Mouse (Mus musculus) embryonic facial prominence, embryonic 11.5 days (tissue): Measurements from ENCODE around the gene Setd3. TPM values are rescaled to one million over a fixed set of nuclear protein-coding genes. Genes with fewer than 3 reads are reported as not detected.

Experiments
- ATAC-seq: fragments of 200-750 bp; cut with Nextera tagmentation; replicated peaks from 2 replicates; pipeline ENCODE4 v1.8.0; 2017; ENCODE audit warnings: low read depth; ENCODE audit not compliant: insufficient number of reproducible peaks, low FRiP score, low TSS enrichment
- DNase-seq: peaks from one replicate; pipeline ENCODE4 v3.0.0-alpha.2; 2015; ENCODE audit warnings: low spot score
- H3K27ac ChIP-seq: fragments of 300-500 bp; sonication (generic); replicated peaks from 2 replicates; pipeline ENCODE4 v1.5.1; 2014; ENCODE audit warnings: mild to moderate bottlenecking, low read depth, low read length, control low read depth
- H3K27me3 ChIP-seq: fragments of 300-500 bp; sonication (generic); 2 replicates; pipeline ENCODE4 v1.6.1; 2014; ENCODE audit warnings: mild to moderate bottlenecking, low read length, moderate library complexity, mixed read lengths; ENCODE audit not compliant: control insufficient read depth, insufficient read depth
- H3K36me3 ChIP-seq: fragments of 300-500 bp; sonication (generic); replicated peaks from 2 replicates; pipeline ENCODE4 v1.6.1; 2014; ENCODE audit warnings: low read depth, mild to moderate bottlenecking, low read length, moderate library complexity, mixed read lengths; ENCODE audit not compliant: control insufficient read depth, insufficient read depth
- H3K4me1 ChIP-seq: fragments of 300-500 bp; sonication (generic); 2 replicates; pipeline ENCODE4 v1.6.1; 2014; ENCODE audit warnings: low read length, mixed read lengths; ENCODE audit not compliant: control insufficient read depth, insufficient read depth
- H3K4me2 ChIP-seq: fragments of 300-500 bp; sonication (generic); 2 replicates; pipeline ENCODE4 v1.6.1; 2014; ENCODE audit warnings: low read depth, mild to moderate bottlenecking, control low read depth, low read length, moderate library complexity
- H3K4me3 ChIP-seq: fragments of 300-500 bp; sonication (generic); 2 replicates; pipeline ENCODE4 v1.5.1; 2014; ENCODE audit warnings: low read depth, low read length, control low read depth
- H3K9ac ChIP-seq: fragments of 300-500 bp; sonication (generic); replicated peaks from 2 replicates; pipeline ENCODE4 v1.6.1; 2014; ENCODE audit warnings: mild to moderate bottlenecking, control low read depth, low read length
- H3K9me3 ChIP-seq: fragments of 300-500 bp; sonication (generic); replicated peaks from 2 replicates; pipeline ENCODE4 v1.6.1; 2016; ENCODE audit warnings: mild to moderate bottlenecking, low read length, inconsistent platforms, mixed read lengths; ENCODE audit not compliant: control insufficient read depth
- WGBS: fragments of 180-500 bp; shearing (Covaris S2); extraction: QIAGEN DNeasy Blood & Tissue Kit; methylation state at CpG from one replicate; pipeline ENCODE4 v1.1.7; 2014; 5-methylcytosine and 5-hydroxymethylcytosine counted together
- polyA plus RNA-seq: library from polyadenylated mRNA; unstranded; fragments of >200 nt; fragmentation: Nextera tagmentation; extraction: Ambion mirVana; gene quantifications from 2 replicates; pipeline ENCODE4 v1.2.1, GENCODE M21; 2014

Setd3 gene
- polyA plus RNA-seq, 1 experiment from 2014 or later: 101 TPM

DNA sequence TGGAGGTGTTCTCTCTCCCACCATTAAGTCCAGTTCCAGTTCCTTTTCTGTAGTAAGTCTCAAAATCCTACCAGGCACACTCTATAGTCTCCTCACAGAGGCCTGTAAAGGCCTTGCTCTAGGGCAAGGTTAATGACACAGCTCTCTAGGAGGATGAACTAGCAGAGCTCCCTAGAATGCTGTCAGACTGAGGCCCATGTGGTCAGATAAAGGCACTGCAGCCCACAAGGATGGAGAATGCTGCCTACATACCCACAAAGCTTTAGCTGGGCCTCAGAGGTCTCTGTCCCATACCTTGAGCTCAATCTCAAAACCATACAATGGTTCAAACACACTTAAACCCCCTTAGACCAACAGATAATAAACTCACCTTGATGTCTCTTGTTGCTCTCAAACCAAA, 19.3 kb downstream of the Setd3 start:
- Histone ChIP-seq H3K27ac (no peak overlapping the region), H3K9ac (no peak overlapping the region), H3K27me3 (no peaks in the 10 kb centered on the region), H3K4me1 (no peaks in the 10 kb centered on the region), H3K36me3 (no peaks in the 10 kb centered on the region; the same call in none of the 2 replicates), H3K4me3 (no peak overlapping the region), H3K9me3 (no peaks in the 10 kb centered on the region), H3K4me2 (no peak overlapping the region)
- no peak for ATAC-seq
- DNase-seq: no peak

DNA sequence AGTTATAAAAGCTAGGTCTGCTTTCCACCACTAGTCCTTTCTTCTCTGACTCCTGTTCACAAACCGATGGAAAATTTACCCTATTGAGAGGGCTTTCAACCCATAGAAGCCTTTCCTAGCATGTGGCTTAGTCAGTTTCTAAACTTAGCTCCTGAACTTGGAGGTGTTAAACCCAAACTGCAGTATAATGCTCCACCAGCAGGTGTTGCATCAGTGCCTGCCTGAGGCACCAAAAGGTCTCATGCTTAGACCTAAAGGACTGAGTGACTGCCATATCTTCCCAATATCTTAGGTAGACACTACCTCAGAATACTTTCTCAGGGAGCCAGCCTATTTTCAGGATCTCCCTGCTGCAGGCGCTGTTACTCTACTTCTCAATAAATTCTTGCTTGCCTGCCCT, 26.4 kb downstream of the Setd3 start:
- no peak overlapping the region for H3K4me2 ChIP-seq
- H3K4me1 ChIP-seq: no peaks in the 10 kb centered on the region
- DNase-seq (no peak), ATAC-seq (no peak)
- WGBS: 88% methylated on average over 2 of the region's 2 CpGs
- no peak overlapping the region for H3K9ac ChIP-seq
- H3K4me3 ChIP-seq: no peak overlapping the region
- no peaks in the 10 kb centered on the region; the same call in 1 of the 2 replicates for H3K36me3 ChIP-seq
- no peaks in the 10 kb centered on the region for H3K9me3 ChIP-seq
- H3K27me3 ChIP-seq: no peaks in the 10 kb centered on the region
- H3K27ac ChIP-seq: no peak overlapping the region

- no peaks in the 10 kb centered on the region for H3K27me3 ChIP-seq
- H3K4me1 ChIP-seq: no peaks in the 10 kb centered on the region
- no peak overlapping the region for H3K27ac ChIP-seq
- no peak for DNase-seq
- no peak overlapping the region for H3K9ac ChIP-seq
- WGBS: 81% methylated on average over 3 of the region's 3 CpGs
- no peaks in the 10 kb centered on the region; the same call in 1 of the 2 replicates for H3K36me3 ChIP-seq
- ATAC-seq: no peak
- H3K9me3 ChIP-seq: no peaks in the 10 kb centered on the region
- no peak overlapping the region for H3K4me3 ChIP-seq
- no peak overlapping the region for H3K4me2 ChIP-seq
These were observed 29.4 kb downstream of the Setd3 start for GRCm38 (mm10) chr12:108149764-108150163.

DNA sequence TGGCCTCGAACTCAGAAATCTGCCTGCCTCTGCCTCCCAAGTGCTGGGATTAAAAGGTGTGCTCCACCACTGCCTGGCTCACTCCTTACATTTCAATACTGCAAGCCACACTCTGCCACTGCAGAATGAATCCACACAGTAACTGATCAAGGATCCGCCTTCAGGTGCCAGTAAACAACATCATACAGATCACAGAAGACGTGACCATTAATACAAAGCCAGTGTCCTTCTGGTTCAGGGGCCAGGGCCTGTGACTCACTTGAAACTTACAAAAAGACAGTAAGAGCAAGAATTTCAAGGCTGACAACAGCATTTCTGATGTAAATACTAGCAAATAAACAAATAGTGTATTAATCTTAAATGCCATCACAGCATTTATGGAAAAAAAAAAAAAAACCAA, 33.9 kb downstream of the Setd3 start:
- Histone ChIP-seq H3K9ac (no peak overlapping the region), H3K9me3 (no peaks in the 10 kb centered on the region), H3K27ac (no peak overlapping the region), H3K27me3 (no peaks in the 10 kb centered on the region), H3K4me1 (no peaks in the 10 kb centered on the region), H3K4me2 (no peak overlapping the region), H3K36me3 (no peaks in the 10 kb centered on the region; the same call in 1 of the 2 replicates), H3K4me3 (no peak overlapping the region)
- no peak for ATAC-seq
- DNase-seq: no peak
- WGBS: 93% methylated on average over 3 of the region's 3 CpGs

DNA sequence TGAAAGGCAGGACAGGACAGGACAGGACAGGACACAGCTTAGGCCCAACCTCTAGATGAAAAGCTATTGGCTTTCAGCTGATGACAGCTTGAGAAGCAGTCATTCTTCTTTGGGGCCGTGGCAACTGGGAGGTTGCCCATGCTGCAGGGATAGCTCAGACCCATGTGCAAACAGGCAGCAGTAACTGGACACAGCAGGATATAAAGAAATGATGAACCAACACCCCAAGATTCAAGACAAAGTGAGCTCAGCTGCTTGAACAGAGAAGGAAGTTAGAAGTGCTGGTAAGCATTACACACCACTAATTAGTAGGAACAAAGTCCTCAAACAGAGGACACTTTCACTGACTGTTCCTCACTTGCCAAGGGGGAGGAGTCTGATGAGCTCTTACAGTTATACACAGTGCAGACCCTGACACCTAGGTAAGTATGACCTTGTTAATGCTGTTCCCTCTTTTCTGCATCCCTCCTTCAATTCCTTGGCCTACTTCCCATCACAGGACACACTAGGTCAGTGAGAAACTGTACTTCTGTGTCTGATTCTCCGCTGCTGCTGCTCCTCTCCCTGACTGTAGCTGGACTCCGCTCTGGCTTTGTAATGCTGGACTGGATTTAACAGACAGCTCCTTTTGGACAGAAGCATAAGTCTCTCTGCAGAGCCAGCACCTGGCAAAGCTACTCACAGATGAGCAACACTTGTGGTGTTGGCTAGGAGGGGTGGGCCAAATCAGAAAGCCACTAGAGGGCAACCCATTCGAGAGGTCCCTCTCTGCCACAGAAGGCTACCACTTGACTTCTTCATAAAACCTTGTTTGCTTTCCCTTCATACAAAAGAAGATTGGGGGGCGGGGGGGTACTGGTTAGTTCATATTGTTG, 35.3 kb downstream of the Setd3 start:
- Histone ChIP-seq H3K36me3 (no peaks in the 10 kb centered on the region; the same call in 1 of the 2 replicates), H3K4me1 (no peaks in the 10 kb centered on the region), H3K4me2 (no peak overlapping the region), H3K4me3 (no peak overlapping the region), H3K9me3 (no peaks in the 10 kb centered on the region), H3K27ac (no peak overlapping the region), H3K9ac (no peak overlapping the region), H3K27me3 (no peaks in the 10 kb centered on the region)
- no peak for ATAC-seq
- DNase-seq: no peak
- 88% methylated on average over 5 of the region's 5 CpGs for WGBS

DNA sequence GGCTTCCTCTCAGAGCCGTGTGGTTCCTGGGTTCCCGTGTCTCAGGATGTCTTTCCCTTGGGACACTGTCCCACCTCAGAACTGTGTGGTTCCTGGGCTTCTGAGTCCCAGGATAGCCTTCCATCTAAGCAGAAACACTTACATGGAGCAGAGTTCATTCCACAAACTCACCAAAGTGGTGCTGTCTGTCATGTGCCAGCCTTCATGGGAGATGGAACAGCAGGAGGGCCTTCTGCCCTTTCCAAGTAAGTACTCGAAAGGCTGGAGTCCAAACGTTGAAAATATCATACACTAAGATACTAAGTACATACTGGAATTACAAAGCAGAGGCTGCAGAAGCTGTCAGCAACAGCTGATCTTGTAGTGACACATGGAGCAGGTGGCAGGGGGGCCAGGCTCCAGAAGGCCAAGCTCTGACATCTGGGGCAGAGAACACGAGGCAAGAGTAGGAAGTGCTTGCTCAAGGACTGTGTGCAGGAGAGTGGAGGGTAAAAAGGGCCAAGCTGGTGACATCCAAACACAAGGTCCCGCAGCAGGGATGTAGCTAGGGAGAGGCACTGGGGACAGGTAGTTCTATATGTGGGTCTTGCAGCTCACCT, 43.4 kb downstream of the Setd3 start:
- no peaks in the 10 kb centered on the region for H3K4me1 ChIP-seq
- ATAC-seq (no peak), DNase-seq (no peak)
- H3K4me3 ChIP-seq: no peak overlapping the region
- 75% methylated on average over 6 of the region's 6 CpGs for WGBS
- H3K4me2 ChIP-seq: no peak overlapping the region
- no peaks in the 10 kb centered on the region for H3K9me3 ChIP-seq
- H3K36me3 ChIP-seq: no peaks in the 10 kb centered on the region
- H3K9ac ChIP-seq: no peak overlapping the region
- H3K27ac ChIP-seq: no peak overlapping the region
- H3K27me3 ChIP-seq: no peaks in the 10 kb centered on the region

DNA sequence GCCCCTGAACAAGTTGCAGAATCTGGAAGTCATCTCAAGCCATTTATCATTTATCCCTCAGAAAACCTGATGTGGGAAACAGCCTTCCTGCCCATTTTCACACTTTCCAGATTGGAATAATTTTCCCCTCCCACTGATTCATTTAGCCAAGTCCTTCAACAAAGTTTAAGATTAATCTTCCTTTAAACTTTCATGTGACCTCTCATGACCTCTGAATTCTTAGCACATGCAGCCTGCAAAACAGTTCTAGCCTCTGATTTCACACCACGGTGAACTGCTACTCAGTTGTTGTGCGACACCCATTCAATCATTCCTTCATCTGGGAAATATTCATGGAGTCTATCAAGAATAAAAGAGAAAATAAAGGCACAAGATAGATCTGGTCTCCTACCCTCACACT, 45.9 kb downstream of the Setd3 start:
- no peak for ATAC-seq
- WGBS: 75% methylated on average over 2 of the region's 2 CpGs

GRCm38 (mm10) chr12:108132450-108133070, 46.6 kb downstream of the Setd3 start:
- no peaks in the 10 kb centered on the region for H3K27me3 ChIP-seq
- H3K9ac ChIP-seq: no peak overlapping the region
- no peak overlapping the region for H3K4me3 ChIP-seq
- ATAC-seq: no peak
- no peak overlapping the region for H3K27ac ChIP-seq
- no peaks in the 10 kb centered on the region for H3K9me3 ChIP-seq
- no peaks in the 10 kb centered on the region for H3K4me1 ChIP-seq
- DNase-seq: no peak
- 83% methylated on average over 8 of the region's 8 CpGs for WGBS
- H3K36me3 ChIP-seq: no peaks in the 10 kb centered on the region; the same call in 1 of the 2 replicates
- H3K4me2 ChIP-seq: no peak overlapping the region

More for the DNA sequence above, 45.9 kb downstream of the Setd3 start:
- H3K27me3 ChIP-seq: no peaks in the 10 kb centered on the region
- no peaks in the 10 kb centered on the region for H3K9me3 ChIP-seq
- H3K4me3 ChIP-seq: no peak overlapping the region
- H3K27ac ChIP-seq: no peak overlapping the region
- no peaks in the 10 kb centered on the region for H3K4me1 ChIP-seq
- no peaks in the 10 kb centered on the region; the same call in 1 of the 2 replicates for H3K36me3 ChIP-seq
- no peak overlapping the region for H3K9ac ChIP-seq
- no peak overlapping the region for H3K4me2 ChIP-seq
- no peak for DNase-seq
